Mouse (Mus musculus): ENCODE results near the gene Slc16a10.
A peak's percentile ranks its signal among the peaks of the same experiment; 100 is the strongest.

Slc16a10 gene

GRCm38 (mm10) chr10:40149584-40150145, 7.6 kb upstream of the Slc16a10 start:
- no peak for DNase-seq (ENCODE audit: low read depth, low spot score)

GRCm38 (mm10) chr10:40147325-40148059, 5.4 kb upstream of the Slc16a10 start:
- DNase-seq (ENCODE audit: low read depth, low spot score) = no peak

- DNase-seq (ENCODE audit: low read depth, low spot score) = no peak
Measured at GRCm38 (mm10) chr10:40146451-40146850, 4.4 kb upstream of the Slc16a10 start.

- no peak for DNase-seq (ENCODE audit: low read depth, low spot score)
Measured at GRCm38 (mm10) chr10:40144815-40145214, 2.8 kb upstream of the Slc16a10 start.

GRCm38 (mm10) chr10:40141016-40141851, 824 bp downstream of the Slc16a10 start:
- peak; percentile 51 for DNase-seq (ENCODE audit: low read depth, low spot score)

GRCm38 (mm10) chr10:40139646-40140045, 2.4 kb downstream of the Slc16a10 start:
- no peak for DNase-seq (ENCODE audit: low read depth, low spot score)

GRCm38 (mm10) chr10:40135807-40136778, 6.0 kb downstream of the Slc16a10 start:
- DNase-seq (ENCODE audit: low read depth, low spot score) = no peak

GRCm38 (mm10) chr10:40134906-40135305, 7.2 kb downstream of the Slc16a10 start:
- DNase-seq (ENCODE audit: low read depth, low spot score) = no peak

GRCm38 (mm10) chr10:40133636-40134035, 8.4 kb downstream of the Slc16a10 start:
- no peak for DNase-seq (ENCODE audit: low read depth, low spot score)

DNA sequence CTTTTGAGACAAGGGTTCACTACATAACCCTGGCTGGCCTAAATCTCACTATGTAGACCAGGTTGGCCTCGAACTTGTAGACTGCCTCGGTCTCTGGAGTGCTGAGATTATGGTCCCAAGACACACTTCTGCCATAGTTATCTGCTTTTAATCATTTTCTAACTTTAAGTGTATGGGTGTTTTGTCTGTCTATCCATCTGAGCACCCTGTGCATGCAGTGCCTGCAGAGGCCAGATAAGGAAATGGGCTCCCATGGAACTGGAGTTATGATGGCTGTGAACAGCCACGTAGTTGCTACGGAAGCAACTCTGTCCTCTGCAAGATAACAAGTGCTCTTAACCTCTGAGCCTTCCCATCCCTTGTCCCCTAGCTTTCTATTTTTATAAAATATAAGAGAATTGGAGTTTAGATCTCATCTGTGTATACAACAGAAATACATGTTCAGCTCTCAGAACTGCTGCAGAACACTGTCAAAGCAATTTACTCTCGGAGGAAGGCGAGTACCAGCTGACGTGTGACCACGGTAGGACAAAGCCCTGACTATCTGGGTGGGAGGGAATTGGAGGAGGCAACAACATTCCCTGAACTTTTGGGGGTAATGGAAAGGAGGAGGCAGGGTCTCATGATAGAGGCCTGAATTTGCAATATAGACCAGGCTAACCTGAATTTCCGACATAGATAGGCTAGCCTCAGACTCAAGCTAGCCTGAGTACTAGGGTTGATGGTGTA, 10.2 kb downstream of the Slc16a10 start:
- DNase-seq (ENCODE audit: low read depth, low spot score) = no peak

DNA sequence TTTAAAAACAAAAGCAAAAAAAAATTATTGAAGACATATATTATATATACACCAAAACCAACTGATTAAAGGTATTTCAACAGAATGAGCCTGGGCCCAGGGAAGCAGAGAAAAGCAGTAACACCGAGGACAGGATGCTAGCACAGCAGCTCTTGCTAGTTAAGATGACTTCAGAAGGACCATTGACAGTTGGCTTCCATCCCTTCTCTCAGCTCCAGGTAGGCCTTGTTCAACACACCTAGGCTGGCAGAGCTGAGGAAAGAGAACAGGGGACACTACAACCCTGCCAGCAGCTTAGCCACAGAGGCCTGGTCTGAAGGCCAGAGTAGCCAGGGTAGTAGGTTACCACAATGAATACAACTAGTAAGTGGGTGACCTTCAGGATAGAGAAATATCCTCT, 11.9 kb downstream of the Slc16a10 start:
- DNase-seq (ENCODE audit: low read depth, low spot score) = no peak

DNA sequence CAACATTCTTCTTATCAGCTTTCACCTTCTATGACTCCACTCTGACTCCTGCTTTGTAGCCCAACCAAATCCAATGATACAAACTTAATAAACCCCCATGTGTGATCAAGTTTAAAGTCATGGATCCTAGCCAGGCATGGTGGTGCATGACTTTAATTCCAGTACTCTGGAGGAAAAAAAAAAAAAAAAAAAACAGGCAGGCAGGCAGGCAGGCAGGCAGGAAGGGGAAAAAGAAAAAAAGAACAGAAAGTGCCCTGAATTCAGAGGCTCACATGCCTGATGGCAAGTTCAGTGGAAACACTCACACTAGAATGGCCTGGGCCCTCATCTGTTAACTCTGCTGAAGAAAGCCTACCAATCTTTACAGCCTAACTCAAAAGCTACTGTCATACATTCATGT, 12.9 kb downstream of the Slc16a10 start:
- DNase-seq (ENCODE audit: low read depth, low spot score) = no peak

GRCm38 (mm10) chr10:40128497-40128896, 13.6 kb downstream of the Slc16a10 start:
- no peak for DNase-seq (ENCODE audit: low read depth, low spot score)

DNA sequence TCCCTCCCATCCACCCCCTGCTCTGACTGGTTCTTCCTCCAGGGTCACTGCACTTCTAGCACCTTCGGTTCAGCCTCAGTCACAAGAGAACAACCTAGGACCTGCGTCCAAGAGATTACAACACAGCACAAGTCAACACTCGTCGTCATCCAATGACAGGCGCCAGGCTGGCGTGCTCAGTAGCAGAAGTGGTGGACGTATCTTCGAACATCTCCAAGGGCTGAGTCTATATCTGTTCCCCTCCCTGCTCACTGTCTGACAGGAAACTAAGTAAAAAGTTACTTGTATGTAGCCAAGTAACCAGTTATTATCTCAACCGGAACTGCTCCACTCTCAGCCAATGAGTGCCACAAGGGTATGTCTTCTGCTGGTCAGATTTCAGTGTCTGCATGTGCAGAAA, 16.9 kb downstream of the Slc16a10 start:
- DNase-seq (ENCODE audit: low read depth, low spot score) = peak; percentile 39

DNA sequence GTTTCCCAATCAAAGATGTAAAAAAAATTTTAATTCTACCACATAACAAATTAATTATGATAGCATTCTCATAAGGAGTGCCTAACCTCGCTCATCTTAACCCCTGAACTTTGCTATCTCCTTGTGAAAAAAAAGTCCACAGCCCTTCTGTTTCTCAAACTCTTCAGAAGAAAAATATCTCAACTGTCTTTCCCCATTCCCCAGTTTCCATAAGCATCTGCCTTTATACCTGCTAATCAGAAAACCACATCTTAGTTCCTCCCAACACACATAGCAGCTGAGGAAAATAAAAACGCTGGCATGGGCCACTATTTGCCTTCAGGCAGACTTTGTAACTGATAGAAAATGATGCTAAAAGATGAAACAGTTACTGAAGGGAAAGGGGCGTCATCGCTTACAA, 17.5 kb downstream of the Slc16a10 start:
- DNase-seq (ENCODE audit: low read depth, low spot score) = no peak

DNA sequence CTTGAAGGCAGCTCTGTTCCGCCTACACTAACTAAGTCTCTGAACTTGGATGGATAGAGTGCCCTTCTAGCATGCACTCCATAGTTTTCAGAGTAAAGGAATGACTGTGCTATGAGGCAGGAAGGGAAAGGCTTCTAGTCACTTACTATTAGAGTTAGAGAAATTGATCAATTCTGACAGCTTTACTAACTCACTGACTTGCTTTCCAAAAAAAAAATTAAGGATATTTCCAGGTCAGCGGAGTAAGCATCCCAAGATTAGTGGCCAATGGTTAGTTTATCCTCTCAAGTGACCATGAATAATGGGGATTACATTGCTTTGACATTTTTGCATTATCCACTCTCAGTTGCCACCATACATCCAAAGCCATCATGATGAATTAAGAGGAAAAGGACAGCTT, 18.0 kb downstream of the Slc16a10 start:
- no peak for DNase-seq (ENCODE audit: low read depth, low spot score)

DNA sequence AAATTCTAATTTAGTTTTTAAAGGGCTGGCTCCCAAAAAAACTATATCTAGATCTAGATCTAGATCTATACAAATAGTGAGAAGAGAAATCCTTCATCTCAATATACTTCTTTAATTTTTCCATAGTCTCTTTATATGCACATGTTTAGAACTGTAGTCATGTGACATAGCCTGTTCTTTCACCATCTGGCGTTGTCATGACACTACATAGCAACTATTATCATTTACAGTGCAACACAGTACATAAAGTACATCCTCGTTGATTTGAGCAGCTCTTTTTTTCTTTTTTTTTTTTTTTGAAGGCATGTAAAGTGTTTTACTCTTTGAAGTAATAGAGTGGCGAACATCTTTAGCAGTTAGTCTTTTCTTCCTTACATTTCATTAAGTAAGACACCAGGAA, 22.6 kb downstream of the Slc16a10 start:
- DNase-seq (ENCODE audit: low read depth, low spot score) = peak; percentile 12

DNA sequence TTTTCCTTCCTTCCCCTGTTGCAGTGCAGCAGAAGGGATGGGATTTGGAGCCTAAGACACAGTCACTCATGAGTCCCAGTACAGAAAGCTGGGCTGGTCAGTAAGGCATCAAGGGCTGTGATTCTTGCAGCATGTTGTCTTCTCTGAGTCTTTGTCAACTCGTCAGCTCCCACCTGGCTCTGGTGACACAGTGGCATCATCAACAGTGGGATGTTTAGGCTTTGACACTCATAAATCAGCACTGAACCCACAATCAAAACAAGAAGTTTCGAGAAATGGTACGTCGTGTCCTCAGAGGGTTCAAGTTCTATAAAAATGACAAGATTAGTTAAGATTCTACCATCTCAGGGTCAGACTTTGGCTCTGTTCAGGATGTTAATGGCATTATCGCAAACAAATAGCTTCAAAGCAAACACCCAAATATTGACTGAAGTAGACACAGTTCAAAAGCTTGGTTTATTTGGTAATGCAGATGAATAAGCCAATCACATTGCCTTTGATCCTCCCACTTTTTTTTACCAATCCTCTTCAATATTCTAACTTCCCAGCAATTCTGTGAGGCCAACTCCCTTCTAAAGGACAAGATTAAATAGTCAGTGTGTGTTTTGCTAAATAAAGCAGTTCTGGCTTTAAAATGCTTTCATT, 23.2 kb downstream of the Slc16a10 start:
- no peak for DNase-seq (ENCODE audit: low read depth, low spot score)

GRCm38 (mm10) chr10:40113517-40114085, 28.5 kb downstream of the Slc16a10 start:
- no peak for DNase-seq (ENCODE audit: low read depth, low spot score)

- no peak for DNase-seq (ENCODE audit: low read depth, low spot score)
Measured at GRCm38 (mm10) chr10:40112256-40112655, 29.8 kb downstream of the Slc16a10 start.
